Mouse (Mus musculus) thymus, adult 2 months (tissue): ENCODE results near the gene Rhbdf2.

Source experiments
- CTCF ChIP-seq: fragments of 200-500 bp; IDR thresholded peaks from 2 replicates; pipeline ENCODE4 v1.5.1; 2012; ENCODE audit warnings: mild to moderate bottlenecking, control low read depth, low read length, moderate library complexity, borderline replicate concordance; ENCODE audit not compliant: control insufficient read depth, poor library complexity, insufficient read depth; ENCODE audit errors: extremely low read depth
- POLR2A ChIP-seq: fragments of 200-500 bp; IDR thresholded peaks from 2 replicates; pipeline ENCODE4 v1.6.1; 2012; ENCODE audit warnings: mild to moderate bottlenecking, low read length, control low read depth, moderate library complexity; ENCODE audit not compliant: control insufficient read depth, poor library complexity, insufficient read depth; ENCODE audit errors: extremely low read depth

GRCm38 (mm10) chr11:116666566-116666965 lies 39.7 kb upstream of the Rhbdf2 start:
- TF ChIP-seq CTCF (no peak), POLR2A (no peak)
